Mouse (Mus musculus) neural tube, postnatal 0 days (tissue): ENCODE results near the gene Grhl3. TPM values are rescaled to one million over a fixed set of nuclear protein-coding genes. Genes with fewer than 3 reads are reported as not detected.

Source experiments
- microRNA-seq: library from miRNA; unstranded; fragments of <30 nt; microRNA quantifications from one replicate; pipeline ENCODE4, GENCODE M21; 2016
- polyA plus RNA-seq: library from polyadenylated mRNA; unstranded; fragments of >200 nt; fragmentation: Nextera tagmentation; extraction: Ambion mirVana; gene quantifications from 2 replicates; pipeline ENCODE4 v1.2.1, GENCODE M21; 2015

Gene Grhl3
- 1.4 and 1.7 TPM in 2 replicates for polyA plus RNA-seq

GRCm38 (mm10) chr4:135573251-135573808 is at the start of gene Grhl3:
Grhl3 (minus strand) TSS chr4:135573630.

GRCm38 (mm10) chr4:135494521-135495396 is 78.7 kb downstream of the Grhl3 start, which contains the start of the genes Stpg1 and Nipal3:
Stpg1 (plus strand) TSS chr4:135494790.
Nipal3 (minus strand) TSS chr4:135495038.

Small RNA genes lying within 50 kb of the gene (microRNA-seq; reads per million reads assigned to microRNA genes)
- not detected for gene Gm25317

Other genes starting within 250 kb of the Grhl3 start
- gene Srrm1, start 220.3 kb downstream of the Grhl3 start, polyA plus RNA-seq, result 142 and 154 TPM in 2 replicates
- 4.7 and 5.4 TPM in 2 replicates for gene Ncmap, start 175.4 kb downstream of the Grhl3 start, polyA plus RNA-seq
- gene Rcan3, start 139.8 kb downstream of the Grhl3 start, polyA plus RNA-seq, result 58.4 and 60.0 TPM in 2 replicates
- gene Stpg1, start 78.8 kb downstream of the Grhl3 start, polyA plus RNA-seq, result 0.55 and 0.70 TPM in 2 replicates
- 13.4 and 14.2 TPM in 2 replicates for gene Nipal3, start 78.6 kb downstream of the Grhl3 start, polyA plus RNA-seq
- gene Ifnlr1, start 112.7 kb upstream of the Grhl3 start, polyA plus RNA-seq, result 0.23 and 0.25 TPM in 2 replicates
- gene Il22ra1, start 154.5 kb upstream of the Grhl3 start, polyA plus RNA-seq, result not detected in 2 replicates
- gene Myom3, start 186.1 kb upstream of the Grhl3 start, polyA plus RNA-seq, result 1.5 and 1.7 TPM in 2 replicates